Mouse (Mus musculus) midbrain, embryonic 11.5 days (tissue): ENCODE results near the gene Mtrf1. TPM values are rescaled to one million over a fixed set of nuclear protein-coding genes. Genes with fewer than 3 reads are reported as not detected.
"Not testable (repeated sequence)": the region's sequence is repeated elsewhere in the genome, so short reads cannot be mapped to it uniquely, and the experiment has no call there.

ENCODE experiments used
- ATAC-seq: fragments of 200-750 bp; cut with Nextera tagmentation; 2 replicates; pipeline ENCODE4 v1.8.0; 2017; ENCODE audit warnings: moderate TSS enrichment, moderate library complexity; ENCODE audit not compliant: low FRiP score
- DNase-seq: peaks from one replicate; pipeline ENCODE4 v3.0.0; 2015; ENCODE audit warnings: low spot score; ENCODE audit errors: missing footprints
- H3K27ac ChIP-seq: fragments of 300-500 bp; sonication (generic); 2 replicates; pipeline ENCODE4 v1.5.1; 2014; ENCODE audit warnings: low read depth, low read length
- H3K27me3 ChIP-seq: fragments of 300-500 bp; sonication (generic); 2 replicates; pipeline ENCODE4 v1.6.1; 2014; ENCODE audit warnings: mild to moderate bottlenecking, low read length, moderate library complexity, mixed read lengths; ENCODE audit not compliant: control insufficient read depth, insufficient read depth
- H3K36me3 ChIP-seq: fragments of 300-500 bp; sonication (generic); 2 replicates; pipeline ENCODE4 v1.6.1; 2014; ENCODE audit warnings: mild to moderate bottlenecking, low read length, moderate library complexity, mixed read lengths; ENCODE audit not compliant: control insufficient read depth, insufficient read depth
- H3K4me1 ChIP-seq: fragments of 300-500 bp; sonication (generic); 2 replicates; pipeline ENCODE4 v1.6.1; 2014; ENCODE audit warnings: low read length; ENCODE audit not compliant: control insufficient read depth, insufficient read depth
- H3K4me2 ChIP-seq: fragments of 300-500 bp; sonication (generic); 2 replicates; pipeline ENCODE4 v1.6.1; 2014; ENCODE audit warnings: mild to moderate bottlenecking, moderate library complexity
- H3K4me3 ChIP-seq: fragments of 300-500 bp; sonication (generic); 2 replicates; pipeline ENCODE4 v1.5.1; 2014; ENCODE audit warnings: low read depth, low read length
- H3K9ac ChIP-seq: fragments of 300-500 bp; sonication (generic); 2 replicates; pipeline ENCODE4 v1.6.1; 2014; ENCODE audit warnings: low read length
- H3K9me3 ChIP-seq: fragments of 300-500 bp; sonication (generic); 2 replicates; pipeline ENCODE4 v1.6.1; 2016; ENCODE audit warnings: low read length; ENCODE audit not compliant: control insufficient read depth
- WGBS: fragments of 180-500 bp; shearing (Covaris S2); extraction: QIAGEN DNeasy Blood & Tissue Kit; methylation state at CpG from one replicate; pipeline ENCODE4 v1.1.7; 2014; 5-methylcytosine and 5-hydroxymethylcytosine counted together
- polyA plus RNA-seq: library from polyadenylated mRNA; unstranded; fragments of >200 nt; fragmentation: Nextera tagmentation; extraction: Ambion mirVana; gene quantifications from 2 replicates; pipeline ENCODE4 v1.2.1, GENCODE M21; 2014

The Mtrf1 gene
- polyA plus RNA-seq, 1 experiment from 2014 or later, result 10.2 TPM

DNA sequence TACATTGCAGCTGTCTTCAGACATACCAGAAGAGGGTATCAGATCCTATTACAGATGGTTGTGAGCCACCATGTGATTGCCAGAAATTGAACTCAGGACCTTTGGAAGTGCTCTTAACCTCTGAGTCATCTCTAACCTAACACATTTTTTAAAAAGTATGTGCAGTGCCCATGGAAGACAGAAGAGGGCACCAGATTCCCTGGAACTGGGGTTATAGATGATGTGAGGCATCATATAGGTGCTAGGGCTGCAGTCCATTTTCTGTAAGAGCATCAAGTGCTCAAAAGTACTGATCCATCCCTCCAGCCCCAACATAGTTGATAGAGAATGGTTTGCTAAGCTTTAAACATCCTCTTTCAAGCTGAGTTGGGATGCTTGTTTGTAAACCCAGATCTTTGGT lies 3.0 kb upstream of the Mtrf1 start:
- ATAC-seq (no peak), DNase-seq (peak; percentile 92)
- Histone ChIP-seq H3K27ac (no peak overlapping the region), H3K4me1 (peaks cover 2% of the 10 kb centered on the region; the same call in 1 of the 2 replicates), H3K27me3 (no peaks in the 10 kb centered on the region), H3K4me2 (no peak overlapping the region), H3K9me3 (no peaks in the 10 kb centered on the region), H3K36me3 (no peaks in the 10 kb centered on the region), H3K4me3 (no peak overlapping the region), H3K9ac (no peak overlapping the region)

DNA sequence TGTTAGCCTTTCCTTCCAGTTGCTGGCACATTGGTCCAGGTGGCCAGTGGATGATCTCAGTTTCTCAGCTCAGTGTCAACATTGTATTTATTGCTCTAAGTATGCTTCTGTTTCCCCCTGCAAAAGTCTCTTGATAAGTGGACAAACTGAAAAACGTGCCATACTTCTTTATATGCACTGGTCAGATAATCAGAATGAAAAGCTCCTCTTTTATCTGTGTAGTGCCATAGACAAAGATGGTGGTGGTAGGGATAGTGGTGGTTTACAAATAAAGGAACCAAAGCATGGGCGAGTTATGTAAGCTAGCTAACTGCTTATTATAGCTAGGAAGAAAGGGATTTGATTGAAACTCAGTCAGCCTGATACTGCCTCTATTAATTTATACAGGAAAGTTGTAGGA lies 10.1 kb downstream of the Mtrf1 start:
- 83% methylated on average over 2 of the region's 2 CpGs for WGBS

DNA sequence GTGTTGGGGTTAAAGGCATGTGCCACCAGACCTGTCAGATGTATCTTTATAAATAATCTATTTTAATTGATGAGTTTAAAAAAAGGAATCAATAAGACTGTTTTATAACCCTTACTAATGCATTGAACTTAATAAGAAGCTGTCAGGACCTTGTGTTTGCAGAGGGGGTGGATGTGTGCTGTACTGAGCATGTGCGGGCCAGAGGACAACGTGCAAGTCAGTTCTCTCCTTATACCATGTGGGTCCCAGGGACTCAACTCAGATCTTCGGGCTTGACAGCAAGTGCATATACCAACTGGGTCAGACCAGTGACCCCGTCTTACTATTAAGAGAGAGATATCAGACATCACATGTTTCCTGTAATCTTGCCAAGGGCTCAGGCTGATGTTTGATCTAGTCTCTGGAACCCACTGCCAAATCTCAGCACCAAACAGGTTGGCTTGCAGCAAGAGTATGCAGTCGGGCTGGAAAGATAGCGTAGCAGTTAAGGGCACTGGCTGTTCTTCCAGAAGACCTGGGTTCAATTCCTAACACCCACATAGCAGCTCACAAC lies 11.8 kb downstream of the Mtrf1 start:
- DNase-seq (peak; percentile 62), ATAC-seq (no peak)
- H3K36me3 ChIP-seq, result no peaks in the 10 kb centered on the region
- no peak overlapping the region for H3K4me3 ChIP-seq
- no peaks in the 10 kb centered on the region for H3K9me3 ChIP-seq
- no peaks in the 10 kb centered on the region for H3K4me1 ChIP-seq
- H3K4me2 ChIP-seq, result no peak overlapping the region
- no peaks in the 10 kb centered on the region for H3K27me3 ChIP-seq
- no peak overlapping the region for H3K9ac ChIP-seq
- no peak overlapping the region for H3K27ac ChIP-seq
- WGBS, result 91% methylated on average over 6 of the region's 6 CpGs

More for the DNA sequence above, 10.1 kb downstream of the Mtrf1 start:
- H3K9me3 ChIP-seq, result no peaks in the 10 kb centered on the region
- H3K9ac ChIP-seq, result no peak overlapping the region
- H3K27me3 ChIP-seq, result no peaks in the 10 kb centered on the region
- peaks cover 2% of the 10 kb centered on the region; the same call in 1 of the 2 replicates for H3K36me3 ChIP-seq
- ATAC-seq, result no peak
- no peak overlapping the region for H3K4me3 ChIP-seq
- no peak overlapping the region for H3K27ac ChIP-seq
- no peak overlapping the region for H3K4me2 ChIP-seq
- H3K4me1 ChIP-seq, result no peaks in the 10 kb centered on the region
- DNase-seq, result no peak

DNA sequence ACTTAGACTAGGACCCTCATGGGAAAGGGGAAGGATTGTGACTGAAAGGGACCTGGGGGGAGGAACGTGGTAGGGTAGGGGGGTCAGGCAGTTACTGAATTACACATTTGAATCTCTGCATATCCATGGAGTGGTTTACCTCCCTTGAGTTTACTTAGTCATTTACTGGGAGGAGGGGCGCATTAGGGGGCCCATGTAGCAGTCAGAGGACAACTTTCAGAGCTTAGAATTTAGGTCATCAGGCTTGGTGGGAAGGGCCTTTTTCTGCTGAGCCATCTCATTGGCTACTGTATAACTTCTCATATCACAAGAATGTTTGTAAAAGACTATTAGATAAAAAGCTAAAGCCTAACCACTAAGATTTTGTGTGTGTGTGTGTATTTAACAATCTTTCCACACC lies 13.1 kb downstream of the Mtrf1 start:
- Histone ChIP-seq H3K27ac (no peak overlapping the region), H3K9me3 (no peaks in the 10 kb centered on the region), H3K4me1 (no peaks in the 10 kb centered on the region), H3K27me3 (no peaks in the 10 kb centered on the region), H3K4me3 (no peak overlapping the region), H3K9ac (no peak overlapping the region), H3K4me2 (no peak overlapping the region), H3K36me3 (no peaks in the 10 kb centered on the region)
- WGBS, result 86% methylated on average over 2 of the region's 2 CpGs
- ATAC-seq, result no peak
- peak; percentile 56 for DNase-seq

DNA sequence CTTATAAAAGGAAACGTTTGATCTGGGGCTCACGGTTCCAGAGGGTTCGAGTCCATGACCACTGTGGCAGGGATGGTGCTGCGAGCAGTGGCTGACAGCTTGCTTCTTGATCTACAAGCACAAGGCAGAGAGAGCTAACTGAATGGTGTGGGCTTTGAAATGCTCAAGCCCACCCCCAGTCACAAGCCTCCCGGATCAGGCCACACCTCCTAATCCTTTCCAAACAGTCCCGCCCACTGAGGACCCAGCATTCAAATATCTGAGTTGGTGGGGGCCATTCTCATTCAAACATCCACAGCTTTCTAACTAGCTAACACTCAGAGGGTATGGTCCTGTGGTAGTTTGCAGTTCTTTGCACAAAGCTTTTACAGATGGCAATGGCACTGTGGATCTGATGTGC lies 15.5 kb downstream of the Mtrf1 start:
- H3K27me3 ChIP-seq, result no peaks in the 10 kb centered on the region
- H3K9me3 ChIP-seq, result no peaks in the 10 kb centered on the region
- WGBS, result 72% methylated on average over 6 of the region's 6 CpGs
- H3K4me2 ChIP-seq, result no peak overlapping the region
- H3K4me3 ChIP-seq, result no peak overlapping the region
- H3K4me1 ChIP-seq, result no peaks in the 10 kb centered on the region
- H3K9ac ChIP-seq, result no peak overlapping the region
- no peaks in the 10 kb centered on the region for H3K36me3 ChIP-seq
- DNase-seq, result peak; percentile 12
- H3K27ac ChIP-seq, result no peak overlapping the region
- no peak for ATAC-seq

DNA sequence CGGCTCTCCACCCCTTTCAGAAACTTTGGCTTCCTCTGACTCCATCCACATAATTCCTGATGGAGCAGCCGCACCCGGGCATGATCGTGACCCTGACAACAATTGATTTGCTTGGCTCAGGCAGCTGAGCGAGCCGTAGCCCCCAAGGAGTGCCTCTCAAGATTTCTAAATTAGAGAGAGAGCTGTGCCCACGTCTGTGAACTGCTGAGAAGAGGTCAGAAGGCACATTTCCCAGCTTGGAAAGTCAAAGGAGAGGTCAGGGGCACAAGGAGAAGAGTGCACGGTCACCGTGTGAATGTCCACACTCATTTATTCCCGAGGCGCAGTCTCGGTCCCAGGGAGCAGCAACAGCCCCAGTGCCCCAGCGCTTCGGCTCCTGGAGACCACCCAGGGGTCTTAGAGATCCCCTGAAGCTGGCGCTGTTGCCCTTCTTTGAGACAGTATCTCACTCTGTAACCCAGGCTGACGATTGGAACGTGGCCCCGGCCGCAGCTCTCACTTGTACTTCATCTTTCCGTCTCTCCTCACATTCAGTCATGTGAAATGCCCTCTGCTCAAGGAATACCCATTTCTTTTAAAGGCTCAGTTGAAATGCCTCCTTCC lies 22.6 kb downstream of the Mtrf1 start:
- 0 out of 2 replicates have a peak overlapping the region, but pooled peaks have one; percentile 14 for H3K4me2 ChIP-seq
- DNase-seq (no peak), ATAC-seq (peak; percentile 70)
- peaks cover 4% of the 10 kb centered on the region; the same call in 1 of the 2 replicates for H3K4me1 ChIP-seq
- H3K27me3 ChIP-seq, result no peaks in the 10 kb centered on the region
- no peaks in the 10 kb centered on the region for H3K9me3 ChIP-seq
- H3K36me3 ChIP-seq, result no peaks in the 10 kb centered on the region
- no peak overlapping the region for H3K4me3 ChIP-seq
- 0 out of 2 replicates have a peak overlapping the region, but pooled peaks have one; percentile 4 for H3K9ac ChIP-seq
- H3K27ac ChIP-seq, result peak overlapping the region; percentile 21; the same call in 1 of the 2 replicates
- WGBS, result 33% methylated on average over 20 of the region's 20 CpGs

DNA sequence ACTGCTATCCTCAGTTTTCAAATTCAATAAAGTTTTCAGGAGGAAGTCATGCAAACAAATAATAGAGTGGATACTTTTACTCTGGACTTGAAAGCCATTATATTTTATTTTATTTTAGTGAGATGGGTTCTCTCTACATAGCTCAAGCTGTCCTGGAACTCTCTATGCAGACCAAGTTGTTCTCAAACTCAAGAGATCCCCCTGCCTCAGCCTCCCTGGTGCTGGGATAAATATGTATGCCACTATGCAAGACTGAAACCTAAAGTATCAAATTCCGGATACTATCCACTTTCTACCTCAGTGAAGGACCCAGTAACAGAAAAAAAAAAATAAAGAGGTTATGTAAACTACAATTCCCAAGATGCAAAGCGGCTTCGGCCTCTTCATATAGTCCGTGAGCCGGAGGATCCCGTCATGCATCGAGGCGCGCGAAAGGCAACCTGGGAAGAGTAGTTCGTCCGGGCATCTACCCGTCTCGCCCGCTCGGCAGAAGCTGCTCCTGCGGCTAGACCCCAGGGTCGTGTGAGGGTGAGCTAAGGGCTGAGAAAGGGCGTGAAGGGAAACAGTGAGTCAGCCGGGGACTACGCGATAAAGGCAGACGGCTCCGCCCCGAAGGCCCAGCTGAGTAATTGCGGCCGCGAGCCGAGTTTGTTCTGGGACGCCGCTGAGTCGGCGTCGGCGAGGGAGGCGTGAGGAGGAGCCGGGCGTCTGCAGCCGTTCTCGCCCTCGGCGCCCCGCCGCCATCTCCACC lies 28.6 kb downstream of the Mtrf1 start, which contains the start of gene Kbtbd7:
Gene Kbtbd7 (plus strand): TSS at position 533 of the 751 bp plus-strand sequence.
- under 1% methylated on average over 41 of the region's 44 CpGs for WGBS
- no peaks in the 10 kb centered on the region for H3K4me1 ChIP-seq
- no peaks in the 10 kb centered on the region for H3K27me3 ChIP-seq
- peak; percentile 97 for DNase-seq
- peak within 1 kb of the TSS; percentile 66 for H3K9ac ChIP-seq
- H3K36me3 ChIP-seq, result 0 out of 2 replicates have a peak, but pooled peaks cover 2% of the 10 kb centered on the region
- peak; percentile 98 for ATAC-seq
- peaks cover 4% of the 10 kb centered on the region for H3K9me3 ChIP-seq
- peak within 1 kb of the TSS; percentile 51 for H3K4me2 ChIP-seq
- H3K4me3 ChIP-seq, result peak within 1 kb of the TSS; percentile 44
- peak within 1 kb of the TSS; percentile 48 for H3K27ac ChIP-seq

DNA sequence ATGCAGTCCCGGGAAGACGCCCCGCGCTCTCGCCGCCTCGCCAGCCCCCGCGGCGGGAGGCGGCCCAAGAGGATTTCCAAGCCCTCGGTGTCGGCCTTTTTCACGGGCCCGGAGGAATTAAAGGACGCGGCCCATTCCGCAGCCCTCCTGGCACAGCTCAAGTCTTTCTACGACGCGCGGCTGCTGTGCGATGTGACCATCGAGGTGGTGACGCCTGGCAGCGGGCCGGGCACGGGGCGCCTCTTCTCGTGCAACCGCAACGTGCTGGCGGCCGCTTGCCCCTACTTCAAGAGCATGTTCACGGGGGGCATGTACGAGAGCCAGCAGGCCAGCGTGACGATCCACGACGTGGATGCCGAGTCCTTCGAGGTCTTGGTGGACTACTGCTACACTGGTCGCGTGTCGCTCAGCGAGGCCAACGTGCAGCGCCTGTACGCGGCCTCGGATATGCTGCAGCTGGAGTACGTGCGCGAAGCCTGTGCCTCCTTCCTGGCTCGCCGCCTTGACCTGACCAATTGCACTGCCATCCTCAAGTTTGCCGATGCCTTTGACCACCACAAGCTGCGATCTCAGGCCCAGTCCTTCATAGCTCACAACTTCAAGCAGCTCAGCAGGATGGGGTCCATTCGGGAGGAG lies 29.3 kb downstream of the Mtrf1 start:
- H3K4me1 ChIP-seq, H3K36me3 ChIP-seq, DNase-seq, H3K9me3 ChIP-seq, H3K27ac ChIP-seq, H3K27me3 ChIP-seq: not testable (repeated sequence)
- Histone ChIP-seq H3K4me2 (peak overlapping the region; percentile 51), H3K4me3 (peak overlapping the region; percentile 44), H3K9ac (peak overlapping the region; percentile 66)
- peak; percentile 43 for ATAC-seq
- 66% methylated on average over 10 of the region's 59 CpGs for WGBS
